Mouse (Mus musculus): Measurements from ENCODE around the gene Hist1h2af. TPM values are rescaled to one million over a fixed set of nuclear protein-coding genes. Genes with fewer than 3 reads are reported as not detected.
"Not testable (repeated sequence)": the region's sequence is repeated elsewhere in the genome, so short reads cannot be mapped to it uniquely, and the experiment has no call there.

Gene Hist1h2af
- polyA plus RNA-seq, 1 experiment from 2014 or later, result 2.7 TPM

- not testable (repeated sequence) for H3K27me3 ChIP-seq; H3K36me3 ChIP-seq; H3K9me3 ChIP-seq (replicated peaks); H3K4me1 ChIP-seq
- Histone ChIP-seq H3K9ac (peak within 1 kb of the TSS; percentile 45), H3K4me3 (replicated peaks) (peak within 1 kb of the TSS; percentile 52), H3K27ac (replicated peaks) (peak within 1 kb of the TSS; percentile 96), H3K4me2 (replicated peaks) (peak within 1 kb of the TSS; percentile 61)
- ATAC-seq (ENCODE audit: insufficient number of reproducible peaks, low FRiP score, low TSS enrichment, low read depth), result peak; percentile 90
- WGBS, result under 1% methylated on average over 67 of the region's 67 CpGs
These were observed 28.4 kb downstream of the Hist1h2af start, which contains the start of gene Hist1h3e for GRCm38 (mm10) chr13:23561883-23562659. Gene Hist1h3e, minus strand, starts transcription at chr13:23562369.

DNA sequence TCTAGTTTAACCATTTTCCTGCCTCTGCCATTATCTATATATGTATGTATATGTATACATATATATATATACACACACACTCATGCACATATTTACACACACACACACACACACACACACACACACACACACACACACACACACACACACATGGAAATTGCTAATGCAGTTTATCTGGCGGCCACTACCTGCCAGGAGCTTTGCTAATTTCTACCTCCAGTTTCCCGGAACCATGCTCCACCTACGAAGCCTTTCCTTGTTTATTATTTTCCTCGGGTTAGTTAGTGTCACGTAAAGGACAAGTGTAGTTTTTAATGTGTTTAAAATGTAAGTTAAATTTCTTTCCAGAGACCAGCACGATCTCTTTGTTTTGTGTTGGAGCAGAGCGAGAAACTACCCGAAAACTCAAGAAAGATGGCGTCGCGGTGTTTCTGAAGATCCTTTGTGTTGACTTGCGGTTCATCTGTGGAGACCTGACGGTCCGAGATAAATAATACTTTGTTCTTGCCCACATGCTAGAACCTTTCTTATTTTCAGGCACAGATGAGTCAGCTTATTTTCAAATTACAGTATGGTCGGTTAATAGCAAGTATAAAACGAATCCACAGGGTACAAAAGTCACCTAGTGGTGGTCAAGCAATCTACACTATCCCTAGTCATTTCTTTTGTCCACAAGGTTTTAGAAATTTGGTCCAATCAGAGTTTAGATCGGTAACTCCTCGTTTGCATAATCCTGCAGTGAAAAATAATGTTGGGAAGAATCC, 29.2 kb downstream of the Hist1h2af start:
- 0 out of 2 replicates have a peak, but pooled peaks have one; percentile 34 for ATAC-seq (ENCODE audit: insufficient number of reproducible peaks, low FRiP score, low TSS enrichment, low read depth)

DNA sequence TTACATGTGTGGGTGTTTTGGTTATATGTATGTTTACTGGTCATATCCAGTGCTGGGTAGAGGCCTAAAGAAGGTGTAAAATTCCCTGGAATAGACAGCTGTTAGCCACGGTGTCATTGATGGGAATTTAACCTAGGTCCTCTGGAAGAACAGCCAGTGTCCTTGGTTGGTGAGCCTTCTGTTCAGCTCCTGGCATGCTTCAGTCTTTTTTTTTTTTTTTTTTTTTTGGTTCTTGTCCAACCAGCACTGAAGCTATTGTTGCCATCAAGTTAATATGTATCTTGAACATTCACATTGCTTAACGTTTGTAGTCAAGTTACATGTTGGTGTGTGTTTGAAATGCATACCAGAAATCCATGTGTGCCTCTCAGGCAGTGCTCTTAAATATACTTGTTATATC, 30.8 kb downstream of the Hist1h2af start:
- Histone ChIP-seq H3K9ac (no peak overlapping the region), H3K9me3 (replicated peaks) (no peaks in the 10 kb centered on the region), H3K4me2 (replicated peaks) (no peak overlapping the region), H3K27me3 (no peaks in the 10 kb centered on the region), H3K4me1 (no peaks in the 10 kb centered on the region), H3K36me3 (no peaks in the 10 kb centered on the region), H3K27ac (replicated peaks) (no peak overlapping the region), H3K4me3 (replicated peaks) (no peak overlapping the region)
- WGBS, result 85% methylated on average over 2 of the region's 2 CpGs
- ATAC-seq (ENCODE audit: insufficient number of reproducible peaks, low FRiP score, low TSS enrichment, low read depth), result no peak

More for the DNA sequence above, 29.2 kb downstream of the Hist1h2af start:
- H3K4me1 ChIP-seq, result no peaks in the 10 kb centered on the region
- no peaks in the 10 kb centered on the region for H3K27me3 ChIP-seq
- H3K4me2 ChIP-seq (replicated peaks), result peak overlapping the region; percentile 61
- H3K27ac ChIP-seq (replicated peaks), result peak overlapping the region; percentile 96
- 2% methylated on average over 18 of the region's 18 CpGs for WGBS
- peak overlapping the region; percentile 52 for H3K4me3 ChIP-seq (replicated peaks)
- peak overlapping the region; percentile 40; the same call in 1 of the 2 replicates for H3K9ac ChIP-seq
- no peaks in the 10 kb centered on the region for H3K9me3 ChIP-seq (replicated peaks)
- no peaks in the 10 kb centered on the region for H3K36me3 ChIP-seq

DNA sequence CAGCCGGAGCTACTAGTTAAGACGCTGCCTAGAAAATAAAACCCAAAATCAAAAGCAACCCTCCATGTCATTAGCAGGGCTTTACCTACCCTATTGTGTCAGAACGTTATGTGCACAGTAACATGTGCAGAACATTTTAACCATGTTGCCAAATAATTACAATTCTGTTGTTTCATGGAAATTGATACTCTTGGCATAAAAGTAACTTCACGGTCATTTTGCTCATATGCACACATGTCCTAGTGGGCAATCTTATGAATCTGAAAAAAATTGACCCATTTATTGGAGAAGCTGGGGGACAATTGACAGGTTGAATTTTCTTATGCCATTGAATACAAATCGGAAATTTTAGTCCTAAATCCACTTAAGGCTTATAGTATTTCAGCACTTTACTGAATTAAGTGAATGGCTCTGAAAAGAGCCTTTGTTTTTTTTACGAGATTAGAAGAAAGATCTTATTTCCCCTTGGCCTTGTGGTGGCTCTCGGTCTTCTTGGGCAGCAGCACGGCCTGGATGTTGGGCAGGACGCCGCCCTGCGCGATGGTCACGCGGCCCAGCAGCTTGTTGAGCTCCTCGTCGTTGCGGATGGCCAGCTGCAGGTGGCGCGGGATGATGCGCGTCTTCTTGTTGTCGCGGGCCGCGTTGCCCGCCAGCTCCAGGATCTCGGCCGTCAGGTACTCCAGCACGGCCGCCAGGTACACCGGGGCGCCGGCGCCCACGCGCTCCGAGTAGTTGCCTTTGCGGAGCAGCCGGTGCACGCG, 36.7 kb downstream of the Hist1h2af start:
- H3K9ac ChIP-seq, result peak overlapping the region; percentile 26; the same call in 1 of the 2 replicates
- peak; percentile 5; the same call in 1 of the 2 replicates for ATAC-seq (ENCODE audit: insufficient number of reproducible peaks, low FRiP score, low TSS enrichment, low read depth)
- peak overlapping the region; percentile 96 for H3K27ac ChIP-seq (replicated peaks)
- peak overlapping the region; percentile 49 for H3K4me3 ChIP-seq (replicated peaks)
- H3K4me1 ChIP-seq, result peaks cover 17% of the 10 kb centered on the region
- peak overlapping the region; percentile 59 for H3K4me2 ChIP-seq (replicated peaks)
- not testable (repeated sequence) for H3K9me3 ChIP-seq (replicated peaks); H3K36me3 ChIP-seq; H3K27me3 ChIP-seq
- under 1% methylated on average over 25 of the region's 41 CpGs for WGBS

DNA sequence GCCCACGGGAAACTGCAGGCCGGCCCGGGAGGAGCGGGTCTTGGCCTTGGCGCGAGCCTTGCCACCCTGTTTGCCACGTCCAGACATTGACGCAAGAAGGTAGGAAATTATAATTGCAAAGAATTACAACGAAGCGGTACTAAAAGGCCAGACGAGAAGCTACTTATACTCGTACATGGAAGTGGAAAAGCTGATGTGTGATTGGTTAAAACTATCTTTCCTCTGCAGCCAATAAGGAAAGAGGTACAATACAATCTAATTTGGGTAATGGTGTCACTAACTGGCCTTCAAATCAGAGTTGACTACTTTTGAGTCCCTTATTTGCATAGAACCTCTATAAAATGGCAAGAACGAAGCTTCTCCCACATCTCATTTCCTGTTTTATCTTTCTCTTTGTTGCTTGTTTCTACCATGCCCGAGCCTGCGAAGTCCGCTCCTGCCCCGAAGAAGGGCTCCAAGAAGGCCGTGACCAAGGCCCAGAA, 37.4 kb downstream of the Hist1h2af start, which contains the start of the genes Hist1h2ae and Hist1h2bg:
TSS of gene Hist1h2ae (minus strand) at position 199 of the 482 bp plus-strand sequence.
TSS of gene Hist1h2bg (plus strand) at position 375 of the 482 bp plus-strand sequence.
- ATAC-seq (ENCODE audit: insufficient number of reproducible peaks, low FRiP score, low TSS enrichment, low read depth), result peak; percentile 90
- peak within 1 kb of the TSS; percentile 49 for H3K4me3 ChIP-seq (replicated peaks)
- peak within 1 kb of the TSS; percentile 96 for H3K27ac ChIP-seq (replicated peaks)
- peaks cover 17% of the 10 kb centered on the region for H3K4me1 ChIP-seq
- no peaks in the 10 kb centered on the region for H3K27me3 ChIP-seq
- H3K36me3 ChIP-seq, result no peaks in the 10 kb centered on the region
- peak within 1 kb of the TSS; percentile 59 for H3K4me2 ChIP-seq (replicated peaks)
- peak within 1 kb of the TSS; percentile 47 for H3K9ac ChIP-seq
- 0% methylated on average over 18 of the region's 18 CpGs for WGBS
- no peaks in the 10 kb centered on the region for H3K9me3 ChIP-seq (replicated peaks)

GRCm38 (mm10) chr13:23571504-23572217, 38.0 kb downstream of the Hist1h2af start:
- under 1% methylated on average over 17 of the region's 34 CpGs for WGBS
- Histone ChIP-seq H3K27ac (replicated peaks) (peak overlapping the region; percentile 96), H3K4me3 (replicated peaks) (peak overlapping the region; percentile 49), H3K4me2 (replicated peaks) (peak overlapping the region; percentile 59), H3K4me1 (peaks cover 21% of the 10 kb centered on the region), H3K9ac (peak overlapping the region; percentile 47)
- ATAC-seq (ENCODE audit: insufficient number of reproducible peaks, low FRiP score, low TSS enrichment, low read depth); H3K36me3 ChIP-seq; H3K9me3 ChIP-seq (replicated peaks); H3K27me3 ChIP-seq: not testable (repeated sequence)

- Histone ChIP-seq H3K9ac (peak overlapping the region; percentile 47), H3K4me2 (replicated peaks) (peak overlapping the region; percentile 59), H3K27me3 (no peaks in the 10 kb centered on the region), H3K4me3 (replicated peaks) (peak overlapping the region; percentile 49), H3K27ac (replicated peaks) (peak overlapping the region; percentile 96; the same call in 1 of the 2 replicates), H3K36me3 (no peaks in the 10 kb centered on the region), H3K9me3 (replicated peaks) (no peaks in the 10 kb centered on the region), H3K4me1 (peaks cover 29% of the 10 kb centered on the region)
- WGBS, result 26% methylated on average over 2 of the region's 2 CpGs
- ATAC-seq (ENCODE audit: insufficient number of reproducible peaks, low FRiP score, low TSS enrichment, low read depth), result no peak
These were observed 38.7 kb downstream of the Hist1h2af start for GRCm38 (mm10) chr13:23572218-23573033.

DNA sequence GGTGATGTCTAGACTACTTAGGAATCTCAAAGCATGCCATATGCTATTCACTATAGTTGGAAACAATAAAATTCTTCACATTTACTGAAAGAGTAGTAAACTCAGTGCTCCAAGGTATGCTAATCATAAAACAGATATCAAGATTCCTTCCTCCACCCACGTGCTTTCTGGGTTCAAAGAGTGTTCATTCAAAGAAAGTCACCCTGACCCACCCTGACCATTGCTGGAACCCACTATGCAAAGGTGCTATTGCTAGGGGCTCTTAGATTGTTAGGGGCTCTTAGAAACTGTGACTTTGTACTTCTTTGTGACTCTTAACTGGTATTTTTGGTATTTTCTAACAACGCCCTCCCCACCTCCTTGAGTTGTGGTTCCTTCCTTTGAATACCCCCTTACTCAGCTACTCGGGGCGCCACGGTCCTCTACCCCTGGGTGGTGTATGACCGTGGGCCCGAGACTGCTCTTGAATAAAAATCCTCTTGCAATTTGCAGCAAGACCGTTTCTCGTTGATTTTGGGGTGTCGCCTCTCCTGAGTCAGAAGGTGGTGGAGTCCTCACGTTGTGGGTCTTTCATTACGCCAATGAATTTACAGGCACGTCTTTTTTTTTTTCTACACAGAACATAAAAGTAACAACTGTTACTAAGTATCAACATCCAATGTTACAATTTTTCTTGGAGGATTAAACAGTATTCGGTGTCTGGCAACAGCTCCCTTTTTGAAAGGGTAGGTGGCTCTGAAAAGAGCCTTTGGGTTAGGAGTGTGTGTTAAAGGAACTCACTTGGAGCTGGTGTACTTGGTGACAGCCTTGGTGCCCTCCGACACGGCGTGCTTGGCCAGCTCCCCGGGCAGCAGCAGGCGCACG, 39.6 kb downstream of the Hist1h2af start:
- Histone ChIP-seq H3K4me1 (peaks cover 29% of the 10 kb centered on the region), H3K4me2 (replicated peaks) (peak overlapping the region; percentile 59), H3K4me3 (replicated peaks) (peak overlapping the region; percentile 49), H3K9ac (peak overlapping the region; percentile 40), H3K27ac (replicated peaks) (peak overlapping the region; percentile 96)
- not testable (repeated sequence) for H3K27me3 ChIP-seq; ATAC-seq (ENCODE audit: insufficient number of reproducible peaks, low FRiP score, low TSS enrichment, low read depth); H3K36me3 ChIP-seq; H3K9me3 ChIP-seq (replicated peaks)
- WGBS, result 6% methylated on average over 19 of the region's 20 CpGs

- not testable (repeated sequence) for H3K36me3 ChIP-seq; H3K9me3 ChIP-seq (replicated peaks); H3K27me3 ChIP-seq
- peak within 1 kb of the TSS; percentile 40 for H3K9ac ChIP-seq
- peak within 1 kb of the TSS; percentile 49 for H3K4me3 ChIP-seq (replicated peaks)
- H3K27ac ChIP-seq (replicated peaks), result peak within 1 kb of the TSS; percentile 96
- H3K4me1 ChIP-seq, result peaks cover 29% of the 10 kb centered on the region
- peak; percentile 90 for ATAC-seq (ENCODE audit: insufficient number of reproducible peaks, low FRiP score, low TSS enrichment, low read depth)
- peak within 1 kb of the TSS; percentile 67 for H3K4me2 ChIP-seq (replicated peaks)
- WGBS, result under 1% methylated on average over 42 of the region's 42 CpGs
These were observed 40.3 kb downstream of the Hist1h2af start, which contains the start of the genes Hist1h2bf and Hist1h2ad for GRCm38 (mm10) chr13:23573898-23574524. Gene Hist1h2bf, minus strand, starts transcription at chr13:23574196. Gene Hist1h2ad, plus strand, starts transcription at chr13:23574381.

Measured in embryonic facial prominence, embryonic 15.5 days (tissue).